Mouse (Mus musculus): ENCODE measurements around the gene Rarb. TPM values are rescaled to one million over a fixed set of nuclear protein-coding genes. Genes with fewer than 3 reads are reported as not detected.
"Not testable (repeated sequence)": the region's sequence is repeated elsewhere in the genome, so short reads cannot be mapped to it uniquely, and the experiment has no call there.

Gene Rarb
- 10 to 100 TPM in 1 of 2 experiments, 1 to 10 TPM in 1; 9.9 to 12.5 TPM for total RNA-seq (2021)
- long read RNA-seq, experiment 1, transcript Rarb-201 (8 exons, 3,108 nt): major isoform, 21 of 25 reads
- long read RNA-seq, experiment 1, partial matches to known transcripts: 0 of 25 reads
- long read RNA-seq, experiment 1, other reads (novel, unspliced or antisense): 3 of 25 reads
- long read RNA-seq, experiment 2, transcript Rarb-201 (8 exons, 3,108 nt): major isoform, 14 of 17 reads
- long read RNA-seq, experiment 2, partial matches to known transcripts: 1 of 17 reads
- long read RNA-seq, experiment 2, other reads (novel, unspliced or antisense): 2 of 17 reads

DNA sequence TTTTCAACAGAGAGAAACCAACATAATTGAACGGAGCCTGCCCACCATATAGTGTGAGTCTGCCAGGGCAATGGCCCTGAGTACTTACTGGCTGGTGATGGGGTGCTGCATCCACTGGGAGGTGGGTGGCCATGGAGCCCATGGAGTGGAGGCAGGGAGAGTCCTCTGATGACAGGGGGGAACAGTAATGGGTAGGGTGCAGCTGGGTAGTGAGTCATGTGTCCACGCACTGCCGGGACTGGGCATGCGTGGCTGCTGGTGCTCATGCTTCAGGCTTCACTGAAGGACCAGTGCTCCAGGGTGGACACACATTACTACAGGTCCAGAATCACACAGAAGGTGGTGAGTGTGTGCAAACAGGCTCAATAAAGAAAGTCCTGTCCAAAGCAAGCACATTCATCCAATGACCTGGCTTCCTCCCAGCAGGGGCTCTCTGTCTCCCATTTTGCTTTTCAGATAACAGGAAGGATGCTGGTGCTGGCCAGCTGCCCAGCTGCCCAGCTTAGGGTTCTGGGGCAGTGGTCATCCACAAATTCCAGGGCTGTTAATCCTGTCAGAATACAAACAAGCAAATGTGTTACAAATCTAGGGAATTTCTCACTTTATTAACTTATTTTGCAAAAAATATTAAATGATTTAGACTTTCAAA, at the start of gene Rarb:
Rarb (minus strand) TSS at position 555 of the 649 bp plus-strand sequence.
- DNase-seq (ENCODE audit: low spot score): no peak

DNA sequence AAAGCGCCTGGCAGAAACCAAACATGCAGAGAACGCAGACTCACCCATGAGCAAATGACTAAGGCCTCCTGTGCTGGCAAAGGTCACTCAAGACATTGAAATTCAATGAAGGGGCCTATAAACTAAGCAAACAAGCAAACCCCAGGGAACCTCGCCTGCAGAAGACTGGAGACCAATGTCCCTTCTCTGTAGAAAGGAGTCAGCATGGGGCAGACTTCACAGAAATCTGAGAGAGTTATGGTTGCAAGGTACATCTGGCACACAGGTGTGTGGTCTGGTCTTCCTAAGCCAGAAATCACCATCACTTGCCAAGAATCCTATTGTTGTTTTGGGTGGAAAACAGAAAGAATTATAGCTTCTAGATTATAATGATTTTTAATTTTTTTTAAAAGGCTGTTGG, 23.1 kb upstream of the Rarb start:
- no peak for DNase-seq (ENCODE audit: low spot score)

DNA sequence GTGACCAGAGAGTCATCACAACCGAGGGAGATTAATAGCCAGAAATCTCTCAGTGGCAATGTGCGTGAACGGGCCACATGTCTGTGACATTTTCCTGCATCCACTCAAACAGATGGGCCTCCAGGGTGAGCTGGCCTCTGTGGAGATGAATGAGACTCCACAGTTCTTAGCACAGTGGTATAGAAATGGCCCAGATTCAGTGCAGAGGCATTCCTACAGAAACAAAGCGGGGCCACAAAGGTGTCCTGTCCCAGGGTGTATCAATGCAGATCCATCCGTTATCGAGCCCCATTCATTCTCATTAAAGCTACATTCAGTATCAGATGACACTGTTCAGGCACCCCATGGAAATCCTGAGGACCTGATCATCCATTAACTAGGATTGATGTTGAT, 22.6 kb upstream of the Rarb start:
- no peak for DNase-seq (ENCODE audit: low spot score)

DNA sequence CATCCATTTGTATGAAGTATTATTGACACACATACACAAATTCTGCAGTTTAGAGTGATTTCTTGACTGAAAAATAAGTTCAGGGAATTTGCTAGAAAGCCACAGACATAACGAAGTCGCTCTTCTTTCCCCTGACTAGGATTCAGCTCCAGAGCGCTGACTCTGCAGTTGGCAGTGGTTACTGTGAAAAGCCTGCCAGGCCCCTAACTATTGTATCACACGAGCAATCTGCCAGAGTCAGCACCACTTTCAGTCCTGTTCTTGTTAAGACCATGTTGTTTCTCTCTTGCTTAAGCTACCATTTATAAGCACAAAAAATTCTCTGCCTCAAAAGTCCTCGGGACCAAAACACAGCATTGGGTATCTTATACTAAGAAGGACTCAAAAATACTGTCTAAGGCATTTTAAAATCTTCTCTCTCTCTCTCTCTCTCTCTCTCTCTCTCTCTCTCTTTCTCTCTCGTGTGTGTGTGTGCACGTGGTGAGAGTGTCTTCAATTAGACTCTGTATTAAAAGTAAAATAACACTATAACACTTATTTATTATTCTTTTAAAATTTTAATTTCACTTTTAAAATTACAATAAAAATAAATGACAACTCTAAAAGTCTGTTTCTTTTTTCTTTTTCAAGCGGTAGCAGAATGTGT, 22.1 kb upstream of the Rarb start:
- peak; percentile 9 for DNase-seq (ENCODE audit: low spot score)

DNA sequence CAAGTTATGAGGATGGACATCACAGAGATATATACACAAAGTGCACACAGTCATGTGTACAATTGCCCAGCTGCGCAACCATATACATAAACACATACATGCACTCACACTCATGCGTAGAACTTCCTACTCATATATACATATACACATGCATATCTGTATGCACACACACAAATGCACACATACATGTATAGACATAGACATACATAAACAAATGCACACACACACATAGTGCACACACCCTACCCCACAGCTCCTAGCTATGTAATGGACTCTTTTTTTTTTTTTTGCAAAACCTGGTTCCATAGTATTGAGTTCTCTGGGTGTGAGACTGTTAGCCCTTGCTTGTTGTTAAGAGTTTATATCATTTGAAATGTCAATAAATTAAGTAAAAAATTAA, 21.2 kb upstream of the Rarb start:
- no peak for DNase-seq (ENCODE audit: low spot score)

DNA sequence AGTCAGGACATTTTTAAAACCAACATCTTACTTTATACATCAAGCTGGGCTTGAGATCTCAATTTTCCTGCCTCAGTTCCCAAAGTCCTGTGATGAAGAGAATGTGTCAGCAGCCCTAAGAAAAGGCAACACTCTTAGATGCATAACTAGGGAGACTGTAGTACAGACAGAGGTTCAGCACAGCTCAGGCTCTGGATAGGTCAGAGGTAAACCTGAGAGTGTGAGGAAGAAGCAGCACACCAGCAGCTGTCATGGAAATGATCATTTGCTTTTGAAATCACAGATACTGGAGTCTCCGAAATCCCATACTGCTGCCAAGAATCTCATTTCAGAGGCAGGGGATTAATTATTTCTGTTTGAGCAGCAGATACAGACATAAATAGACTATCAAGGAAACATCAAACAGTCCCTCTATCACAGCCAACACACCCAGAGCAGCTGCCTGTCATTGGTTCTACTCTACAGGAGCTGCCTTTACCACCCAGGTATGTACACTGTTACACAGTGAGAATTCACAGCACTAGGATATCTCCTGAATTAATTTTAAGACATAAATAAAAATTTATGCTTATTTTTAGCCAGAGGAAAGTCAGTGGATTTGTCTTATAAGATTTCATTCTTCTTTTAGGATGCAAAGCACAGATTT, 3.7 kb downstream of the Rarb start:
- no peak for DNase-seq (ENCODE audit: low spot score)

DNA sequence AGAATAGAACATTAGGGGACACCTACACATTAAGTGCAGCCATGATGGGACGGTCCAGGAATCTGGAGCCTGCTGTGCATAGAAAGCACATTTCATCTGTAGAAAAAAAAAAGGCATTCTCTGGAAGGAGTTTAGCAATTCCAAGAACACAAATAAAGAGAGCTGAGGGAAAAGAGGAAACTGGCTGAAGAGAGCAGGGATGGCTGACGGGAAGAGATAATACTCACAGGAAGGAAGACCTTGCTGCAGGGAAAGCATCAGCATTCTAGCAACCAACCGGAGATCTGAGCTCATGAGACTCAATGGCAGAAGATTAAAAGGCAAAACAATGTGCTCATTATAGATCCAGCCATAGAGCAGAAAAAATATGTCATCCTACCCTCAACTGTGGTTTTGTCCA, 12.8 kb downstream of the Rarb start:
- no peak for DNase-seq (ENCODE audit: low spot score)

DNA sequence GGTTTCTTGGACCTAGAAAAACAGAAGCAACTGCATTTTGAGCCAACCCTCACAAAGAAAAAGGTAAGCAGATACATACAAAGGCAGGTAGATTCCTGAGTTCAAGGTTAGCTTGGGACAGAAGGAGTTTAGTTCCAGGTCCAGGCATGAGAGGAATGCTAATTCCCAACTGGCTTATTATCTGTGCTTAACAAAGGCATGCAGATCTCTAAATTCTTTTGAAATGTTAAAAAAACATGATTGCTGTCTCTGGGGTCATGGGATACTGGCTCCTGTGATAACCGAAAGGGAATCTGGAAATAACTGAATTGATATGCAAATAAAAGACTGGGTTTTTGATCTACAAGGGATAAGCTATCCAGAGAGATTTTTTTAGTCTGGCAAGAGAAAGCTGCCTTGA, 28.8 kb downstream of the Rarb start:
- no peak for DNase-seq (ENCODE audit: low spot score)

DNA sequence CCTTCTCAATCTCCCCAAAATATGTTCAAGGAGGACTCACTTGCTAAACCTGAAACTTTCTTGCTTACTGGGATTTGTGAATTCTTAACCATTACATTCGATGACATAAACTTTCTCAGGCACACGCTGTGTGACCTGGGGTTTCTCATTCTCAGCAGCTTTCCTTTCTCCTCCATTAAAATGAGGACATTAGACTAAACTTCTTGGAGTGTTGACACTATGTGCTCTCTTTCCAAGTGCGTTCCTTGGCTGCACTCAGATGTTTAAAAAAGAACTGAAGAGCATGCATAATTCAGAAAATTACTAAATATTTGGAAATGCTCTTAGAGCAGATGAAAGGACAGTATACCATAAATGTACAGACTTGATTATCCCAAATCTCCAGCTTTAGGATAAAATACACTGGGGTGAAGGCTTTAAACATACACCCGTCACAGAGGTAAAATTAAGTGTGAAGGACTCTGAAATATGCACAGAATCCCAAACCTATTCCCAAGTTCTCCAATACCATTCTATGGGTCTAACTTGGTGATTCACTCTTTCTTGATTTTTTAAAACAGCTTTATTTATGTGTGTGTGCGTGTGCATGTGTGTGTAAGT, 36.9 kb downstream of the Rarb start:
- no peak for DNase-seq (ENCODE audit: low spot score)

DNA sequence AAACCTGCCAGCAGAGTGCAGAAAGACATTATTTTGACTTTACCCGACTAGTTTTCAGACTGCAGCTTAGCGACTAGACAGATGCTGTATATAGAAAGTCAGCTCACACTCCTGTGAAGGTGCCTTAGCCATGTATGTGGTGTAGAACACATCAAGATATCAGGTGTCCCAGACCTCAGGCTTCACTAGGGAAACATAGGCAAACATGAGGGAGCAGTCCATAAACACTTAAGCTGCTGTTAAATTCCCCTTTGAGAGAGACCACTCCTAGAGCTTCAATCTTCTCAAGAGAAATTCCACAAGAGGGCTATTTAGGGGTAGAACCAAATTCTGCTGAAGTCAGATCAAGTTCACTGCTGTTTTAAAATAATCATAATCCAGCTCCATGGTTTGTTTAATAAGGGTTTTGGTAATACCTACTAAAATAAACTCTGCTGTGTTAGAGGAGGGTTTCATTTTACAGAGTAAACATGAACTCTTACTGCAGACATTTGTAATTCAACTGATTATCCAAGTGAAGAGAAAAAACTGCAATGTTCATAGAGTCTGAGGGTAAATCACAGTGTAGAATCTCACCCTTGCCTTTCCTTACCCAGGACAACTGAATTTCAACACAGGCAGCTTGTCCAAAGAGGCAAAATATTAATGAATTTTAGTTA, 42.1 kb downstream of the Rarb start:
- DNase-seq (ENCODE audit: low spot score): no peak

DNA sequence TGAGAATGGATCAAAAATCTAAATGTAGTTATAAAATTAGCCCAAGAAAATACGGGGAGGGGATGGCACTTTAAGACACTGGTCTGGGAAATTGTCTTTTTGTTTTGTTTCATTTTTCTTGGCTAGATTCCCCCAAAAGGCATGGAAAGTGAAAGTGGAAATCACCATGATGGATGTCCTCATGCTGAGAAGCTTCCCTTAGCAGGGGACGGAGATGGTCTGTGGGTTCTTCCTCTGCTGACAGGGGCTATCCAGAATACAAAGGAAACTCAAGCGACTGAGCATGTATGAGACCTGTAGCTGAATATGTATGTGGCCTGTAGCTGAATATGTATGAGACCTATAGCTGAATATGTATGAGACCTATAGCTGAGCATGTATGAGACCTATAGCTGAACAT, 46.0 kb downstream of the Rarb start:
- DNase-seq (ENCODE audit: low spot score): no peak

DNA sequence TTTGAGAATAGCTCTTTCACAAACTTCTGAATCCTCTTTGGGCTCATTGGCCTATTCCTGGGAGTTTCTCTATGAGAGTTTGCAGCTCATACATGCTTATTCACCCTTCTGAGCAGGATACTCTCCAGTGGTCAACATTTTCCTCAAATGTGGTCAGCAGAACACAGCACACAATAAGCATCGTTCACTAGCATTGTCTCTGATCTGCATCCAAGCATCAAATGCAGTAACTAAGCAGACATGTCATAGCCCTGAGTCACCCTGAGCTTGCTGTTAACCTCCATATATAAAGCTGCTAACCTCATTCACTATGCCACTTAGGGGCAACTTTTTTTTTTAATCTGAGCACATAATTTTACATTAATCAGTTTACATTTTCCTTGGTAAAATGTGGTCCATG, 53.1 kb downstream of the Rarb start:
- no peak for DNase-seq (ENCODE audit: low spot score)

DNA sequence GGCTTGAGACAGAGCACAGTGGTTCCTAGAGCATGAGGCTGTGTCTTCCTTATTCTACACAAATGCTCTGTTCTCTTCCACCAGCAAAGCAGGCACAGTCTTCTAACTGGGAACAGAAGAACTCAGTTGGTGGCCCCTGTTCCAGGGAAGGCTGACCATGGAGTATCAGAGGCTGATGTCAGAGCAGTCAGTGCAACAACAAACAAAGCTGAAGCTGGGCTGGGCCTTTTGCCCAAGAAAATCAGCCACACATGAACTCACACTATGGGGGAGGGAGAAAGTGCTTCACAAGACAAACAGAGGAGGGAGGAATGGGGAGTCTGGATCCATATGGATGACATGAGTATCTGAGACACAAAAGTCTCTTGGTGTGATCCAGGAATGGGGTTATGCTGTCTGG, 56.2 kb downstream of the Rarb start:
- no peak for DNase-seq (ENCODE audit: low spot score)

DNA sequence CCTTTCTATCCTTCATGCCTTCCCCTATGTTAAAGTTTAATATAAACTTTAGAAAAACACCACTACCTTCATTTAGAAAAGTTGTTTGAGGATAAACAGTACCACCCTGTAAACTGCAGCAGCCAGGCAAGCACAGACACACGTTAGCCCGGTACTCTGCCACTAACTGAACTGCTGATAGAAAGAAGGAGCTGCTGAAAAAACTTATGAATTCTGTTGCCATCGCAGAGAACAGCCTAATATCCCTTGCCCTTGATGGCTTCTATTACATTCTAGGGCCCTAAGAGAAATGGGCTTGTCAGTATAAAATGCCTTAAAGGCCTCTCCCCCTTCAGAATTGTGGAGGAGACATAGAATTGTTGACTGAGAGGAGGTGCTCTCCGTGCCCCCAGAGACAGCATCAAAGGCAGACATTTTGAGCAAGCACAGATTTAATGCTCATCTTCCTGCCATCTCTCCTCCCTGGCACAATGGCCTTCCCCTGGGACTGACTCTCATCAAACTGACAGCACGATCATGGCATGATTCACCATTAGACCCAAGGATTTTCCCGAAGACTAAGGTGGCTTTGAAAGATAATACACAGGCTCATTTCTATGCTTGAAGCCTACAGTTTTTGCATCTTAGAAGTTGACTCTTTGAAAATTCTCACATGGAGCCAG, 60.1 kb downstream of the Rarb start:
- no peak for DNase-seq (ENCODE audit: low spot score)

DNA sequence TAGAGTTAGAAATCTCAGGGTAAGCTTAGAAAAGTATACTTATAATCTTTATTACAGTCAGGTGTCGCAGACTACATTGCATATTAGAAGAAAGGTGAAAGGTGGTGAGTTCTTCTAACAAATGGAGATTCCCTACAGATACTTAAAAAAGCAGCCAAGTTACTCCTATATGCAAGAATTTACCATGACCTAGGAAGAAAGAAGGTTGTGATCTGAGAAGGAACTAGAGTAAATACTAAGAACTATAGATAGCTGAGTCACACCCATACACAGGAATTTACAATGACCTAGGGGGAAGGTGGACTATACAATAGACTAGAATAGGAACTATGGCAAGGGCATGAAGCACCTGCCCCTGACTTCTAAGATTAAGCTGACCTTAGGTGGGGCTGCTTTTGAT, 63.4 kb downstream of the Rarb start:
- not testable (repeated sequence) for DNase-seq (ENCODE audit: low spot score)

DNA sequence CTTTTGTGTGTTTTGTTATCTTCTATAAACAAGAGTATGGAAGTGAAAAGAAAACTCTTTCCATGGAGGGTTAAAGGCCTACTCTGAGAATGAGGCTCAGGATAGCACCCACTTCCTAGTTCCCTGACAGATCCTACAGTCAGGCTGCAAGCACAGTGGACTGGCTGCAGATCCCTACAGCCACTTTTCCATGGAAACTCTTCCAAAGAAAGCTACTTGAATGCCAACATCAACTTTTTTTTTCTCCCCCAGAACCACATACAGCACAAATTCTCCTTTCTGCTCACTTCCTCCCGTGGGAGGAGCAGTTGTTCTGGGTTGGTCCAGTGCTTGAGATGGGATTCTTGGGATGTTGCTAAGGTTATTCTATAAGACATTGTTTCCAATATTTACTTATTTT, 66.3 kb downstream of the Rarb start:
- DNase-seq (ENCODE audit: low spot score): no peak

DNA sequence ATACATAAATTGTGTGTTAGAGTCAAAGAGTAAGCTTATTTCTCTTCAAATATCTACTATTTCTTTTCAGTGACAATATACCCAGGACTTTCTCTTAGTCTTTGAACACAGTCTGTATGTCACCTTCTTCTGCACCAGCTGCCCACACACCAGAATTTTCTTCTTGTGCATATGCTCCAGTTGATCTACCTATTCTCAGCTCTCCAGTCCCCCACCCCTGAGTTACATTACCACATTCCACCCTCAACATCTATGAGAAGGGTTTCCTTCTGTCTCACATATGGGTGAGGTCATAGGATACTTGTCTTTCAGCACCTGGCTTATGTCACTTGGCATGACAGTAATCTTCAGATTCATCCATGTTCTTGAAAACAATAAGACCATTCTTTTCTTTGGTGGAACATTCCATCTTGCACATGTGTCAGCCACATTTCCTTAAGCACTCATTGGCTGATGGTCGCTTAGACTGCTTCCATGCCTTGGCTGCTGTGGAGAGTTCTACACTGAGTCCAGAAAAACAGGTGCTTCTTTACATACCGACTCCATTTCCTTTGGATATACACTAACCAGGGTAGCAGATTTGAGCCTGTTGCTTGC, 71.9 kb downstream of the Rarb start:
- DNase-seq (ENCODE audit: low spot score): no peak

DNA sequence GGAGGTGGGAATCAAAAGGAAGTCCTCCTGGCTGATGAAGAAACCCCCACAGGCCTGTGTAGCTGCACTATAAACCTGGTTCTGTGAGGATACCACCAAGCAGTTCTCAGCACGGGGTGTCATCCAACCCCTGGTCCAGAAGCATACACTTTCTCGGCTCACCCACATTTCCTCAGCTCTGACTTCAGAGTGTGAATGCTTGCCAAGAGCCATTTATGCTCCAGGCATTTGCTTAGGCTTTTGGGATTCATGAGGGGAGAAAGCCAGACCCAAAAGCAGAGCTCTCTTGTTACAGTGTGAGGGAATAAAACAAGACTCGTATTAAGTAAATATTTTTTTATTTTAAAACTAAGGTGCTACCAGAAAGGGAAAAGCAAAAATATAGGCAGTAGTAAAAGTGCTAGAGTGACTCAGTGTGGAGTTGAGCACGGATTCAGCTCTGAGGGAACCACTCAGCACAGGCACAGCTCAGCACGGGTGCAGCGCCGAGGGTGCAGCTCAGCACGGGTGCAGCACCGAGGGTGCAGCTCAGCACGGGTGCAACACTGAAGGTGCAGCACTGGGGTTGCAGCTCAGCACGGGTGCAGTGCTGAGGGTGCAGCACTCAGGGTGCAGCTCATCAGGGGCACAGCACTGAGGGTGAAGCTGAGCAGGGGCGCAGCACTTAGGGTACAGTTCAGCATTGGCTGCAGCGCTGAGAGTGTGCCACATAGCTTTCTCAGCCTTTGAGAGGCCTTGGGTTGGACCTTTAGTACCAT, 77.8 kb downstream of the Rarb start:
- no peak for DNase-seq (ENCODE audit: low spot score)

DNA sequence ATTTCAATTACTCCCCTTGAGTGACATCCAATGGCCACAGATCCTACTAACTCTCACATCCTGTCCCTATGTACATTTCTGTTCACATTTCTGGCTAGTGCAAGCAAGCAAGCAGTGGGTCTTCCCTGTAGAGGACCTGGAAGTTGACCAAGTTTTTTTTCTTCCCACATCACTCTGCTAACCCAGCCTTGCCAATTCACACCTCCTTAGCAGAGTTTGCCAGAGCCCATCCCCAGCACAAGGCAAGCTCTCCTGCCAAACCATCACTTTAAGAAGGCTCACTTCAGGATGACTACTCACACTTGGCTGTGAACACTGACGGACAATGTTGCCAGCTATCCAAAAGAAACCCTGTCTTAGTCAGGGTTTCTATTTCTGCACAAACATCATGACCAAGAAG, 80.4 kb downstream of the Rarb start:
- no peak for DNase-seq (ENCODE audit: low spot score)

DNA sequence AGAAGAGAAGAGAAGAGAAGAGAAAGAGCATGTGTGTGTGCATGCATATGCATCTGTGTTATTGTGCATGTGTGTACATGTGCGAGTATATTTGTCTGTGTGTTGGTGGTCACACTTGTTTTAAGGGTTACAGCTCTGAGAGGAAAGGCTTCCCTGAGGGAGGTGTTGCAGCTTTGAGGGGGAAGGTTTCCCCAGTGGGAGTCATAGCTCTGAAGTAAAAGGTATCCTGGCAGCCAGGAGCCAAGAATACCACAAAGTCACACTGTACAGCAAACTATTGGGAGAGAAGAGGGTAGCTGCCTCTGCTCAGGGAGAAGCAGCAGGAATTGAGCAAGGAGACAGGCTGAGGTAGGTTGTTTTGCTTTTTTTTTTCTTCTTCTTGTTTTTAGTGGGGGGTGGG, 81.2 kb downstream of the Rarb start:
- DNase-seq (ENCODE audit: low spot score): no peak

Measured in gastrocnemius, adult 18-20 months (tissue).